Mouse (Mus musculus): ENCODE results near the gene Fgf2. TPM values are rescaled to one million over a fixed set of nuclear protein-coding genes. Genes with fewer than 3 reads are reported as not detected.

Fgf2 gene
- polyA plus RNA-seq, 1 experiment from 2014 or later = 0.35 TPM

GRCm38 (mm10) chr3:37328489-37328888 lies 19.7 kb upstream of the Fgf2 start:
- WGBS = 90% methylated on average over 2 of the region's 2 CpGs
- no peak overlapping the region for H3K4me3 ChIP-seq (replicated peaks)
- H3K36me3 ChIP-seq = no peaks in the 10 kb centered on the region
- H3K27me3 ChIP-seq = no peaks in the 10 kb centered on the region
- no peaks in the 10 kb centered on the region for H3K4me1 ChIP-seq (replicated peaks)
- H3K4me2 ChIP-seq (replicated peaks) = no peak overlapping the region
- no peak overlapping the region for H3K27ac ChIP-seq
- no peak for ATAC-seq
- H3K9me3 ChIP-seq = no peaks in the 10 kb centered on the region
- no peak overlapping the region for H3K9ac ChIP-seq (replicated peaks)

- H3K36me3 ChIP-seq = no peaks in the 10 kb centered on the region
- no peak overlapping the region for H3K9ac ChIP-seq (replicated peaks)
- no peaks in the 10 kb centered on the region for H3K4me1 ChIP-seq (replicated peaks)
- no peak for ATAC-seq
- 94% methylated on average over 1 of the region's 1 CpGs for WGBS
- no peaks in the 10 kb centered on the region for H3K27me3 ChIP-seq
- no peak overlapping the region for H3K4me2 ChIP-seq (replicated peaks)
- H3K9me3 ChIP-seq = no peaks in the 10 kb centered on the region
- no peak overlapping the region for H3K27ac ChIP-seq
- H3K4me3 ChIP-seq (replicated peaks) = no peak overlapping the region
Measured at GRCm38 (mm10) chr3:37329963-37330362, 18.2 kb upstream of the Fgf2 start.

GRCm38 (mm10) chr3:37331999-37332449 lies 16.1 kb upstream of the Fgf2 start:
- Histone ChIP-seq H3K9ac (replicated peaks) (no peak overlapping the region), H3K9me3 (no peaks in the 10 kb centered on the region), H3K36me3 (no peaks in the 10 kb centered on the region), H3K4me2 (replicated peaks) (no peak overlapping the region), H3K4me3 (replicated peaks) (no peak overlapping the region), H3K27ac (no peak overlapping the region), H3K4me1 (replicated peaks) (no peaks in the 10 kb centered on the region), H3K27me3 (no peaks in the 10 kb centered on the region)
- 72% methylated on average over 6 of the region's 6 CpGs for WGBS
- no peak for ATAC-seq

- no peak overlapping the region for H3K4me2 ChIP-seq (replicated peaks)
- no peak for ATAC-seq
- no peaks in the 10 kb centered on the region for H3K9me3 ChIP-seq
- H3K27ac ChIP-seq = no peak overlapping the region
- no peaks in the 10 kb centered on the region for H3K27me3 ChIP-seq
- no peaks in the 10 kb centered on the region for H3K36me3 ChIP-seq
- no peak overlapping the region for H3K9ac ChIP-seq (replicated peaks)
- no peak overlapping the region for H3K4me3 ChIP-seq (replicated peaks)
- no peaks in the 10 kb centered on the region for H3K4me1 ChIP-seq (replicated peaks)
- 94% methylated on average over 4 of the region's 4 CpGs for WGBS
Measured at GRCm38 (mm10) chr3:37334053-37334452, 14.1 kb upstream of the Fgf2 start.

- H3K9me3 ChIP-seq = no peaks in the 10 kb centered on the region
- WGBS = 66% methylated on average over 5 of the region's 5 CpGs
- 0 out of 2 replicates have a peak, but pooled peaks cover 3% of the 10 kb centered on the region for H3K27me3 ChIP-seq
- no peaks in the 10 kb centered on the region for H3K36me3 ChIP-seq
- H3K4me2 ChIP-seq (replicated peaks) = no peak overlapping the region
- H3K27ac ChIP-seq = no peak overlapping the region
- no peak for ATAC-seq
- H3K4me1 ChIP-seq (replicated peaks) = no peaks in the 10 kb centered on the region
- no peak overlapping the region for H3K4me3 ChIP-seq (replicated peaks)
- no peak overlapping the region for H3K9ac ChIP-seq (replicated peaks)
Measured at GRCm38 (mm10) chr3:37341110-37341509, 7.0 kb upstream of the Fgf2 start.

GRCm38 (mm10) chr3:37342811-37343210 lies 5.3 kb upstream of the Fgf2 start:
- 81% methylated on average over 5 of the region's 5 CpGs for WGBS
- ATAC-seq = no peak

GRCm38 (mm10) chr3:37347671-37348070 lies 475 bp upstream of the Fgf2 start:
- H3K4me1 ChIP-seq (replicated peaks) = peaks cover 15% of the 10 kb centered on the region
- WGBS = 34% methylated on average over 9 of the region's 9 CpGs
- H3K4me3 ChIP-seq (replicated peaks) = peak overlapping the region; percentile 70; the same call in 1 of the 2 replicates
- H3K36me3 ChIP-seq = no peaks in the 10 kb centered on the region
- no peak for ATAC-seq
- H3K27ac ChIP-seq = no peak overlapping the region
- no peak overlapping the region; the same call in 1 of the 2 replicates for H3K9ac ChIP-seq (replicated peaks)
- H3K4me2 ChIP-seq (replicated peaks) = peak overlapping the region; percentile 100
- H3K9me3 ChIP-seq = no peaks in the 10 kb centered on the region
- peaks cover 38% of the 10 kb centered on the region for H3K27me3 ChIP-seq

More at GRCm38 (mm10) chr3:37342811-37343210, 5.3 kb upstream of the Fgf2 start:
- Histone ChIP-seq H3K27me3 (peaks cover 16% of the 10 kb centered on the region), H3K36me3 (no peaks in the 10 kb centered on the region), H3K4me2 (replicated peaks) (no peak overlapping the region), H3K4me1 (replicated peaks) (peaks cover 1% of the 10 kb centered on the region), H3K9me3 (no peaks in the 10 kb centered on the region), H3K4me3 (replicated peaks) (no peak overlapping the region), H3K27ac (no peak overlapping the region), H3K9ac (replicated peaks) (no peak overlapping the region)

GRCm38 (mm10) chr3:37349166-37349548 lies 1.0 kb downstream of the Fgf2 start:
- Histone ChIP-seq H3K27me3 (peaks cover 38% of the 10 kb centered on the region), H3K4me1 (replicated peaks) (peaks cover 15% of the 10 kb centered on the region), H3K36me3 (no peaks in the 10 kb centered on the region), H3K4me3 (replicated peaks) (peak overlapping the region; percentile 70), H3K9me3 (no peaks in the 10 kb centered on the region), H3K4me2 (replicated peaks) (peak overlapping the region; percentile 100), H3K27ac (no peak overlapping the region), H3K9ac (replicated peaks) (peak overlapping the region; percentile 76)
- WGBS = 10% methylated on average over 8 of the region's 8 CpGs
- ATAC-seq = no peak; the same call in 1 of the 2 replicates

GRCm38 (mm10) chr3:37350386-37350785 lies 2.2 kb downstream of the Fgf2 start:
- Histone ChIP-seq H3K9ac (replicated peaks) (no peak overlapping the region), H3K4me1 (replicated peaks) (peaks cover 15% of the 10 kb centered on the region), H3K36me3 (no peaks in the 10 kb centered on the region), H3K4me3 (replicated peaks) (no peak overlapping the region), H3K27ac (no peak overlapping the region), H3K9me3 (no peaks in the 10 kb centered on the region), H3K27me3 (peaks cover 38% of the 10 kb centered on the region), H3K4me2 (replicated peaks) (no peak overlapping the region)
- ATAC-seq = no peak
- 50% methylated on average over 7 of the region's 7 CpGs for WGBS

- Histone ChIP-seq H3K9ac (replicated peaks) (no peak overlapping the region), H3K4me3 (replicated peaks) (no peak overlapping the region), H3K27me3 (peaks cover 10% of the 10 kb centered on the region), H3K4me2 (replicated peaks) (no peak overlapping the region), H3K36me3 (no peaks in the 10 kb centered on the region), H3K9me3 (no peaks in the 10 kb centered on the region), H3K4me1 (replicated peaks) (peaks cover 3% of the 10 kb centered on the region), H3K27ac (no peak overlapping the region)
- ATAC-seq = no peak
- WGBS = 90% methylated on average over 10 of the region's 10 CpGs
Measured at GRCm38 (mm10) chr3:37353951-37354481, 5.9 kb downstream of the Fgf2 start.

- Histone ChIP-seq H3K27me3 (peaks cover 2% of the 10 kb centered on the region), H3K9me3 (no peaks in the 10 kb centered on the region), H3K4me2 (replicated peaks) (no peak overlapping the region), H3K9ac (replicated peaks) (no peak overlapping the region), H3K4me3 (replicated peaks) (no peak overlapping the region), H3K36me3 (no peaks in the 10 kb centered on the region), H3K4me1 (replicated peaks) (no peaks in the 10 kb centered on the region), H3K27ac (no peak overlapping the region)
- no peak for ATAC-seq
- 97% methylated on average over 1 of the region's 1 CpGs for WGBS
Measured at GRCm38 (mm10) chr3:37354737-37355136, 6.6 kb downstream of the Fgf2 start.

- Histone ChIP-seq H3K27ac (no peak overlapping the region), H3K4me3 (replicated peaks) (no peak overlapping the region), H3K4me1 (replicated peaks) (no peaks in the 10 kb centered on the region), H3K27me3 (no peaks in the 10 kb centered on the region), H3K9me3 (no peaks in the 10 kb centered on the region), H3K36me3 (no peaks in the 10 kb centered on the region), H3K9ac (replicated peaks) (no peak overlapping the region), H3K4me2 (replicated peaks) (no peak overlapping the region)
- ATAC-seq = no peak
- WGBS = 91% methylated on average over 9 of the region's 9 CpGs
Measured at GRCm38 (mm10) chr3:37360729-37361128, 12.6 kb downstream of the Fgf2 start.

GRCm38 (mm10) chr3:37365144-37365543 lies 17.0 kb downstream of the Fgf2 start:
- Histone ChIP-seq H3K36me3 (no peaks in the 10 kb centered on the region), H3K4me3 (replicated peaks) (no peak overlapping the region), H3K9ac (replicated peaks) (no peak overlapping the region), H3K27ac (no peak overlapping the region), H3K4me1 (replicated peaks) (no peaks in the 10 kb centered on the region), H3K9me3 (no peaks in the 10 kb centered on the region), H3K27me3 (no peaks in the 10 kb centered on the region), H3K4me2 (replicated peaks) (no peak overlapping the region)
- WGBS = 84% methylated on average over 4 of the region's 4 CpGs
- ATAC-seq = no peak
